Mouse (Mus musculus) adrenal gland, adult 2 months (tissue): Measurements from ENCODE around the gene D930048N14Rik. TPM values are rescaled to one million over a fixed set of nuclear protein-coding genes. Genes with fewer than 3 reads are reported as not detected.
"Not testable (repeated sequence)": the region's sequence is repeated elsewhere in the genome, so short reads cannot be mapped to it uniquely, and the experiment has no call there.

Source experiments
- DNase-seq: peaks from one replicate; pipeline ENCODE4 v3.0.0; 2021
- polyA plus RNA-seq: library from polyadenylated mRNA; depleted of rRNA; stranded (reverse); fragments of >200 nt; gene quantifications from 2 replicates; pipeline ENCODE4 v1.2.3, GENCODE M21; 2012
- total RNA-seq, 2 experiments: library from RNA; stranded (reverse); gene quantifications; 2 replicates each; pipeline ENCODE4 v1.2.3; 2021

The D930048N14Rik gene
- total and polyA plus RNA-seq, 3 experiments = 1.0 to 5.0 (median 2.4) TPM

GRCm38 (mm10) chr11:51627907-51628306 is 22.8 kb upstream of the D930048N14Rik start:
- DNase-seq = no peak

GRCm38 (mm10) chr11:51629651-51630314 is 21.0 kb upstream of the D930048N14Rik start:
- DNase-seq = peak; percentile 54

- peak; percentile 62 for DNase-seq
These were observed 18.5 kb upstream of the D930048N14Rik start for GRCm38 (mm10) chr11:51632130-51632753.

GRCm38 (mm10) chr11:51633200-51633599 is 17.6 kb upstream of the D930048N14Rik start:
- DNase-seq = not testable (repeated sequence)

- DNase-seq = no peak
These were observed 17.0 kb upstream of the D930048N14Rik start for GRCm38 (mm10) chr11:51633721-51634120.

GRCm38 (mm10) chr11:51635127-51635524 is 15.6 kb upstream of the D930048N14Rik start:
- DNase-seq = no peak

GRCm38 (mm10) chr11:51635525-51636322 is 15.0 kb upstream of the D930048N14Rik start, which contains the start of gene Rmnd5b:
Rmnd5b (minus strand) TSS chr11:51635896.
- peak; percentile 94 for DNase-seq

GRCm38 (mm10) chr11:51636323-51636684 is 14.4 kb upstream of the D930048N14Rik start:
- DNase-seq = peak; percentile 74

GRCm38 (mm10) chr11:51637971-51638414 is 12.8 kb upstream of the D930048N14Rik start:
- no peak for DNase-seq

GRCm38 (mm10) chr11:51638497-51638896 is 12.3 kb upstream of the D930048N14Rik start:
- no peak for DNase-seq

GRCm38 (mm10) chr11:51640748-51641147 is 10.0 kb upstream of the D930048N14Rik start:
- no peak for DNase-seq

- DNase-seq = no peak
These were observed 7.6 kb upstream of the D930048N14Rik start for GRCm38 (mm10) chr11:51643202-51643601.

GRCm38 (mm10) chr11:51643761-51644160 is 7.0 kb upstream of the D930048N14Rik start:
- DNase-seq = no peak

- DNase-seq = no peak
These were observed 6.5 kb upstream of the D930048N14Rik start for GRCm38 (mm10) chr11:51644217-51644616.

- no peak for DNase-seq
These were observed 5.5 kb upstream of the D930048N14Rik start for GRCm38 (mm10) chr11:51645293-51645692.

- DNase-seq = no peak
These were observed 4.5 kb upstream of the D930048N14Rik start for GRCm38 (mm10) chr11:51646245-51646644.

- DNase-seq = peak; percentile 55
These were observed 3.7 kb upstream of the D930048N14Rik start for GRCm38 (mm10) chr11:51646751-51647667.

GRCm38 (mm10) chr11:51648566-51648965 is 2.2 kb upstream of the D930048N14Rik start:
- DNase-seq = no peak

- DNase-seq = no peak
These were observed 1.5 kb upstream of the D930048N14Rik start for GRCm38 (mm10) chr11:51649111-51649888.

GRCm38 (mm10) chr11:51649889-51650199 is 910 bp upstream of the D930048N14Rik start:
- DNase-seq = no peak

GRCm38 (mm10) chr11:51650261-51650660 is 493 bp upstream of the D930048N14Rik start:
- no peak for DNase-seq
